Mouse (Mus musculus) ES-Bruce4 (cell line): ENCODE measurements around the gene Large2.

Experiments used
- EP300 ChIP-seq: IDR thresholded peaks from 2 replicates; pipeline ENCODE4 v1.6.1; 2011; ENCODE audit warnings: low read depth, low read length; ENCODE audit not compliant: insufficient read depth
- POLR2A ChIP-seq: IDR thresholded peaks from one replicate; pipeline ENCODE4 v1.8.1; 2011; ENCODE audit warnings: low read length; ENCODE audit not compliant: insufficient read depth

DNA sequence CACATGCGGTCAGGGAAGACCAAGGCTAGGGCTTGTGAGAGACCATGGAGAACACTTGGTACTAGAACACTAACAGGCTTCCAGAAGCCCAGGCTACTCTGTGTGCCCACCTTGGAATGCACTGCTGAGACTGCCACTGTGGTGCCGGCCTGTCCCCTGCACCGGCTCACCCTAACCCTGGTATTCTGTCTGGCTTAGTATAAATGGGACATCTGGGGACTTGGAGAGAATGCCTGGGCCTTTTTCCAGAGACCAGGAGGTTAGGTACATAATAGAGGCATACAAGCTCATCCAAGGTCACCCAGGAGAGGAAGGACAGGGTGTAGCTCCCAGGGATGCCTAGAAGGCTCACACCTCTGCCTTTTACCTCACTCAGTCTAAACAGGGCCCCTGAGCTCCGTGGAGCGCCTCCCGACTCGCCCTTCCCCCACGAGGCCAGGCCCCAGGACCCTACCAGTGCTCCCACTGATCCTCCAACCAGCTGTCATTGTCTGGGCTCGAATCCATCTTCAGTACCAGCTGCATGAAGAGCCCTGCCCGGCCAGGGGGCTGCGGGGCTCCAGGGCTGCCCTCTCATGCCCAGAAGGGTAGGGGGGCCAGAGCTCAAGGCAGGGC lies 17.1 kb upstream of the Large2 start:
- TF ChIP-seq POLR2A (no peak), EP300 (no peak)
